Mouse (Mus musculus) cerebellum, adult 8-10 months (tissue): Measurements from ENCODE around the gene Rab5if.
"Not testable (repeated sequence)": the region's sequence is repeated elsewhere in the genome, so short reads cannot be mapped to it uniquely, and the experiment has no call there.

Experiments used
- DNase-seq: peaks from one replicate; pipeline ENCODE4 v3.0.0; 2022

Rab5if gene

GRCm38 (mm10) chr2:156862772-156863486 lies at the start of gene Rab5if:
TSS of gene Rab5if (plus strand) at chr2:156863128.
- DNase-seq, result peak; percentile 96

- DNase-seq, result no peak
Measured at GRCm38 (mm10) chr2:156814344-156814801, 48.6 kb upstream of the Rab5if start.

- no peak for DNase-seq
Measured at GRCm38 (mm10) chr2:156814893-156815292, 48.0 kb upstream of the Rab5if start.

GRCm38 (mm10) chr2:156815412-156815811 lies 47.5 kb upstream of the Rab5if start:
- DNase-seq, result no peak

GRCm38 (mm10) chr2:156816116-156816515 lies 46.8 kb upstream of the Rab5if start:
- DNase-seq, result no peak

- DNase-seq, result not testable (repeated sequence)
Measured at GRCm38 (mm10) chr2:156825128-156825527, 37.8 kb upstream of the Rab5if start.

GRCm38 (mm10) chr2:156834336-156834735 lies 28.6 kb upstream of the Rab5if start:
- DNase-seq, result no peak

GRCm38 (mm10) chr2:156838839-156839238 lies 24.1 kb upstream of the Rab5if start:
- DNase-seq, result no peak

- no peak for DNase-seq
Measured at GRCm38 (mm10) chr2:156839319-156840191, 23.4 kb upstream of the Rab5if start, which contains the start of gene Tgif2. TSS of gene Tgif2 (plus strand) at chr2:156840007.

- no peak for DNase-seq
Measured at GRCm38 (mm10) chr2:156840301-156841027, 22.5 kb upstream of the Rab5if start.

GRCm38 (mm10) chr2:156841028-156841840 lies 21.7 kb upstream of the Rab5if start:
- no peak for DNase-seq

- DNase-seq, result no peak
Measured at GRCm38 (mm10) chr2:156841841-156842706, 20.9 kb upstream of the Rab5if start.

GRCm38 (mm10) chr2:156842711-156843110 lies 20.2 kb upstream of the Rab5if start:
- no peak for DNase-seq

- DNase-seq, result no peak
Measured at GRCm38 (mm10) chr2:156843331-156843730, 19.6 kb upstream of the Rab5if start.

- DNase-seq, result no peak
Measured at GRCm38 (mm10) chr2:156844715-156845114, 18.2 kb upstream of the Rab5if start.

- DNase-seq, result no peak
Measured at GRCm38 (mm10) chr2:156847653-156848052, 15.3 kb upstream of the Rab5if start.

GRCm38 (mm10) chr2:156848526-156849182 lies 14.3 kb upstream of the Rab5if start:
- no peak for DNase-seq

GRCm38 (mm10) chr2:156850505-156850904 lies 12.4 kb upstream of the Rab5if start:
- DNase-seq, result no peak

- not testable (repeated sequence) for DNase-seq
Measured at GRCm38 (mm10) chr2:156853584-156853983, 9.3 kb upstream of the Rab5if start.

GRCm38 (mm10) chr2:156853999-156854771 lies 8.7 kb upstream of the Rab5if start:
- DNase-seq, result not testable (repeated sequence)
